Mouse (Mus musculus) megakaryocyte, adult 5-6 weeks (primary cell): Measurements from ENCODE around the gene Agpat3. TPM values are rescaled to one million over a fixed set of nuclear protein-coding genes. Genes with fewer than 3 reads are reported as not detected.

Experiments
- ATAC-seq: 2 replicates; pipeline ENCODE4 v1.8.0; 2016; ENCODE audit warnings: mild to moderate bottlenecking, inconsistent platforms; ENCODE audit not compliant: poor library complexity, severe bottlenecking
- total RNA-seq, 2 experiments: library from RNA; stranded (forward) in 1 of 2; stranded (reverse) in 1 of 2; fragments of 153-499, 151-499 nt in 1 of 2; fragments of 221-1000, 200-1000 nt in 1 of 2; gene quantifications; 2 replicates each; pipeline versions ENCODE4 v1.2.3 to v1.2.4; 2015 to 2017

Gene Agpat3
- total RNA-seq, 2 experiments from 2014 or later: 2.4 to 2.8 TPM

- peak; percentile 14; the same call in 1 of the 2 replicates for ATAC-seq
These were observed 53.3 kb downstream of the Agpat3 start for GRCm38 (mm10) chr10:78298651-78299644.

DNA sequence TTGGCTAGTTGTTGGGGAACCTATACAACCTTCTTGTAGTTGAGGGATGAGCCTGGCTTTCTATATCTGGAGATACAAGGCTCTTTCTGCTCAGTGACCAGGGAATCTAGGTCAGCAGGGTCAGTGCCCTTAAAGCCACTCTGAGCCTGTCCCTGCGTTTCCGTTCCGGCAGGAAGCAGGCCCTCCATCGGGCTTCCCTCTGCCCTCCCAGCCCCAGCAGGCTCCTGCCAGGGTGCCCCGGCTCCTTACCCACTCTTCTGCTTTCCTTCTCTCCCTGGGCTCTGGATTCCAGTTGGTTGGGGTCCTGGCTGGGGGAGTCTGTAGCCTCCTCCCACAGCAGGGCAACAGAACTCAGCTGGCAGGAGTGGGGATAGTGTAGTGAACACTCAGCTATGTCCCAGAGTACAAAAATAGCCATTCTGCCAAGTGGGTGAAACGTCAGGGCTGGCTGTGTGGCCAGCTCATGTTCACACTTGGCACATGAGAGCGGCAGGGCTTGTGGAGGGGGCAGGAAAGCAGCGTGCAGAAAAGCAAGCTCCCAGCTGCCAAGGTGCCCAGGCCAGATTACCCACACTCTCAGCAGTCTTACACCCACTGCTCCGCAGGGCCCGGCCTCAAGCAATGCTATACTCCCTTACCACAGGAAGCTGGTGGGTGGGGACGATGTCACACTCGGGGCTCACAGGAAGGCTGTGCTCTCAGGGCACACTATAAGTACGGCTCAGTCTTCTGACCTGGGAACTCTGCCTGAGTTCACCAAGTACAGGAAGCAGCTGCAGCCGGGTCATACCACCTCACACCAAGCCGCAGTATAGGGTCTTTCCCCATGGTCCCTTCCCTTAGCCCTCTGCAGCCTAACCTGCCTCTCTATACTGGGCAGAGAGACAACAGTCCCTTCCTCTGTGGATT, 54.5 kb downstream of the Agpat3 start:
- ATAC-seq: peak; percentile 89

DNA sequence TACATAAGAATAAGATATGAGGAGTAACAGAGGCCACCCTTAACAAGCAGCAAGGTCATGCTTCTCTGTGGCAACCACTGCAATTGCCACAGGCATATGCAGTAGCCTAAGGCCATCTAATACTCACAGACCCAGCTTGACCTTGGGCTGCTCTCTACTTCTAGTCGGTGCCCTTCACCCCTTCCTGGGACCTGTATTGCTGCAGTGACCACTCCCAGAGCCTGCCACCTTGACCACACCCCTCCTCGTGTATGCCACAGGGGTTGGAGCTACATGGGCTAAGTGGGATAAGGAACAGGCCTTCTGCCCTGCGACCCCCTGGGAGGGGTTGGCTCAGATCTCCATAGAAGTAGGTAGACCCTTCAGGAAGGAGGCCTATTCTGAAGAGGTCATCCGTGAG, 55.3 kb downstream of the Agpat3 start:
- ATAC-seq: no peak

DNA sequence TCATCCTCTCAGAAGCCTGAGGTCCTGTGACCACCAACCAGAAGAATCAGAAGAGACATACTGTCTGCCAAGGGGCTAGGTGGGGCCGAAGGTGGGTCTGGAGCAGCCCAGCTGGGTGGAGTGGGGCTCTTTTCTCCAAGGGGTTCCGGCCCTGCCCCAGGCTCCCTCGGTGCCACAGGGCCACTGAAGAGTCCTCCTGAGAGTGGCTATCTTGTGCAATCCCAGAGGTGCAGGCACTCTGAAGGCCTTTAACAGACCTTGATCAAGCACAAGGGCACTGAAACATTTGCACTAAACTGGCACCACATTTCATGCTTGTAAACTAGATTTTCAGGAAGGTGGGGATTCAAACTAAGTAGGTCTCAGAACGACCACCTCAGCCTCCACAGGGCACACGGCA, 55.9 kb downstream of the Agpat3 start:
- ATAC-seq: no peak

- ATAC-seq: no peak
These were observed 58.7 kb downstream of the Agpat3 start for GRCm38 (mm10) chr10:78293576-78293975.

DNA sequence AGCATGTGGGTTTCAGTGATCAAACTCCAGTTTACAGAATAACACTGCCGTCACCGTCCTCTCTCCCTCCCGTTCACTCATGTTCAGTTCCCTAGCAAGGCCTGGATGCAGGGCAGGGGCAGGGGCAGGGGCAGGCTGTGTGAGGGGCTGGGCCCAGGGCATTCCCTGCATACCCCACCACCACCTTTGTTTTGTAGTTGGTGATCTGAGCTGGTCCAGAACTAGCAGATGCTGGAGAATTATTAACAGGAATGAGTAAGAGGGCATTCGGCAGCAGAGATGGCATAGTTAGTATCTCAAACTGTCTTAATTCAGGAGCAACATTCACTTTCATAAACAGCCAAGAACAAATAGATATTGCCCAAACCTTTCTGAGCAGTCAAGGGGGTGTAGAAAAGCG, 59.9 kb downstream of the Agpat3 start:
- ATAC-seq: no peak

DNA sequence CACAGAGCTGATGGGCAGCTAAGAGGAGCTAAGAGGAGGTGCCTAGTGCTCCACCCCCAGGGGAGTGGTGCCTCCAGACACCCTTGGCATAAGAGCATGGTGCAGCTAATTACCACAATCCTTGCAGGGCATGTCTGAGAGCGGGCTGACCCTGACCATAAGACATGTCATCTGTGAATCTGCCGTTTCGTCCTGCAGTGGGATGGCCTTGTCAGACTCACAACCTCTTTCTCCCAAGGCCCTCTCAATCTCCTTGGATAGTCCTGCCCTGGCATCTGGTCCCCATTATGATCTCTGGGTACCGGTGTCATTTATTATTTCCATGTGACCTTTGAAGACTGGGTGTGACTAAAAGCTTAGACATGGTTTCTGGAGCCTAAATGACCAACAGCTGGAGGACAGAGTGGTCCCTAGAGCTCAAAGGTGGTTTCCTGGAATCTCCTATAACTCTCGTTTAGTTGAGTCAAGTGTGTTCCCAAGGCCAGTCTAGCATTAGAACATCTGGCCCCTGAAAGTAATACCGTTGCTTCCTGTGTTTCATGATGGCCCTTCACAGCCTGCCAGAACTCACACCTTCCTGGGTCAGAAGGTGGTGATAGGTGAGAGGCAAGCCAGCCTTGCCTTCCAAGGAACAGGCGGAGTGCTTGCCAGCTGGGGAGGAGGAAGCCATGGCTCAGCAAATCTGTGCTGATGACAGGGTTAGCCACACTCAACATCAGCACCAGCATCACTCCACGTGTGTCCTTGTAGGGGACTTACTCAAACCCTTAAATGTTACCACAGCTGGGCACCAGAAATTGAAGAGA, 61.4 kb downstream of the Agpat3 start:
- no peak for ATAC-seq

DNA sequence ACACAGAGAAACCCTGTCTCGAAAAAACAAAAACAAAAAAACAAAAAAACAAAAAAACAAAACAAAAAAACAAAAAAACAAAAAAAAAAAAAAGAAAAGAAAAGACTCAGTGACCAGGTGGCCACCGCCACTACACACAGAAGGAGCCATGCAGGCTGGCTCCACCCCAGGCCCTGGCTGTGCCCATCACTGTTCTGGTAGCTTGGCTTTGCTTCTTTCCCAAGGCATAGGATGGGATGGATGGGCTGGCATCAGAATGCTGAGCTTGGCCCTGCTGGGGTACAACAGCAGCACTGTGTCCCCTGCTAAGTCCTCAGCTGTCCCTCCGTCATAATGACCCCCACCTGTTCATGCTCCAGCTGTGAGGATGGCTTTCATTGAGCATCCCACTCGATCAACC, 63.4 kb downstream of the Agpat3 start:
- no peak for ATAC-seq

GRCm38 (mm10) chr10:78288135-78288534, 64.2 kb downstream of the Agpat3 start:
- no peak for ATAC-seq

GRCm38 (mm10) chr10:78287465-78288132, 64.7 kb downstream of the Agpat3 start:
- no peak for ATAC-seq

GRCm38 (mm10) chr10:78285959-78286358, 66.3 kb downstream of the Agpat3 start:
- no peak for ATAC-seq

- no peak for ATAC-seq
These were observed 66.9 kb downstream of the Agpat3 start for GRCm38 (mm10) chr10:78285409-78285808.

GRCm38 (mm10) chr10:78284812-78285211, 67.5 kb downstream of the Agpat3 start:
- no peak for ATAC-seq

DNA sequence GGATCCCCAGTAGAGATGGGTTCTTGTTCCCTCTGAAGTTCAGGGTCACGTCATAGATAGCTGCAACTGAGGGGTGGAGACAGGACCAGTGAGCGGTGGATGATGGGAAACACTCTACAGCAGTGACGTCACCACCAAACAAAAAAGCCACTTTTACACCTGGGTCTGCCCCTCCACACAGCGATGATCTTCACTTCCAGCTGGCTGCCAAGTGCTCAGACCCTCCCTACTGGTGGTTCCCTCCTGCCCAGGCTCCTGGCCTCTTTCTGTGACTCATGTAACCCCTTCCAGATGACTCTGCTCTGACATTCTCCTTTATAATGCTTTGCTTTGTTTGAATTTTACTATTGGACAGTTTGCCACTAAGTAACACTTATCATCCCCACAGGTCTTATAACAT, 69.9 kb downstream of the Agpat3 start:
- no peak for ATAC-seq

GRCm38 (mm10) chr10:78280486-78280885, 71.8 kb downstream of the Agpat3 start:
- no peak for ATAC-seq

- peak; percentile 76 for ATAC-seq
These were observed 73.1 kb downstream of the Agpat3 start for GRCm38 (mm10) chr10:78279210-78279609.

DNA sequence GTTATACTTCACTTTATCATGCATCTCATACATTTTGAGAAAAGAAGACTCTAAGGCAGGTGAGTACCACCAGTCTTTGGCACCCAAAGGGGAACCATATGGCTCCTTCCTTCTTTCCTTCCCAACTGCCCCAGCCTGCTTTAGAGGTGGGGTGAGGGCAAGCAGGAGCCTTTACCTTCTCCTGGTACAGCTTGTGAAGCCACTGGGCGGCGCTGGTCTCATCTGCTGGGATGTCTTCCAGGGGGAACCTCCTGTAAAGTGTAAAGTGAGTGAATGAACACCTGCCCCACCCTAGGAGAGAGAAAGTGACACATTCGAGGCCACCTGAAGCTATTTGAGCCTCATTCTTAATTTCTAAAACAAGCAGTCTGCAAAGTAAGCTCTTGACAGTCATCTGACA, 74.5 kb downstream of the Agpat3 start:
- no peak for ATAC-seq

- ATAC-seq: no peak
These were observed 76.0 kb downstream of the Agpat3 start for GRCm38 (mm10) chr10:78276242-78276641.

- ATAC-seq: no peak
These were observed 79.4 kb downstream of the Agpat3 start for GRCm38 (mm10) chr10:78272932-78273331.

GRCm38 (mm10) chr10:78265881-78266280, 86.4 kb downstream of the Agpat3 start:
- ATAC-seq: no peak
